Mouse (Mus musculus): ENCODE measurements around the gene Gad1.

Gad1 gene

DNA sequence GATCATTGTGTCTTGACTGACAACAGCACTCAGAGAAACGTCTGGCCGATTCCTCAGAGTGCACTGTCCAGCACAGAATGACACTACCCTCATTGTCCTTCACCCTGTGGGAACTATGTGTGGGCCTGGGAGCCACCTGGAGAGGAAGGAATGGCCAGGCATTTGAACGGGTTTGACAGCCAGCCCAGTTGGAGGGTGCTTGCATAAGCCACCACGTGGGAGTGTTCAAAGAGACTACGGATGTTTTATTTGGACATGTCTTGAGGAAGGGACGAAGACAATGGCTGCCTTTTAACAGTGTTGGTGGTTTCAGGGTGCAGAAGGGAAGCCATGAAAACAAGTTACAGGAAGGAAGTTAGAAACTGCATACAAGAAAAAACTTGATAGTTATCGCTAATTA lies 72.9 kb downstream of the Gad1 start:
- in situ Hi-C loops (cut with MboI, MseI) = no loop called here

GRCm38 (mm10) chr2:70628397-70628796 lies 75.5 kb downstream of the Gad1 start:
- in situ Hi-C loops (cut with MboI, MseI) = no loop called here

GRCm38 (mm10) chr2:70629339-70629761 lies 76.5 kb downstream of the Gad1 start:
- in situ Hi-C loops (cut with MboI, MseI) = no loop called here

- in situ Hi-C loops (cut with MboI, MseI) = no loop called here
Observed at GRCm38 (mm10) chr2:70629921-70630320, 77.0 kb downstream of the Gad1 start.

DNA sequence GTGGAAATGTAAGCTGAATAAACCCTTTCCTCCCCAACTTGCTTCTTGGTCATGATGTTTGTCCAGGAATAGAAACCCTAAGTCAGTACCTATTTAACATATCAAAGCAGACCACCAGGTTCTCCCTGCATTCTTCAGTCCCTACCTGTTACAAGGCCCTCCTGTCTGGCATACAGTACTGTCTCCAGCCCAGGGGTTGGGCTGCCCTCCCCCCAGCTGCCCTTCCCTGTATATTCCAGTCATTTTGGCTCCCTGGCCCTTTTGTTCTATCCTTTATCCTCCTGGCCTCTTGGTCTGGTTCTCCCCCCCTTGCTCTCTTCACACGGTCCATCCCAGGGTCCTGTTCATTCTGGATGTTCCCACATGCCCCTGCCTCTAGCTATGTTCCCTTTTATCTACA lies 78.4 kb downstream of the Gad1 start:
- in situ Hi-C loops (cut with MboI, MseI) = no loop called here

- in situ Hi-C loops (cut with MboI, MseI) = no loop called here
Observed at GRCm38 (mm10) chr2:70632412-70632811, 79.5 kb downstream of the Gad1 start.

GRCm38 (mm10) chr2:70634028-70634690 lies 81.3 kb downstream of the Gad1 start:
- in situ Hi-C loops (cut with MboI, MseI) = no loop called here

DNA sequence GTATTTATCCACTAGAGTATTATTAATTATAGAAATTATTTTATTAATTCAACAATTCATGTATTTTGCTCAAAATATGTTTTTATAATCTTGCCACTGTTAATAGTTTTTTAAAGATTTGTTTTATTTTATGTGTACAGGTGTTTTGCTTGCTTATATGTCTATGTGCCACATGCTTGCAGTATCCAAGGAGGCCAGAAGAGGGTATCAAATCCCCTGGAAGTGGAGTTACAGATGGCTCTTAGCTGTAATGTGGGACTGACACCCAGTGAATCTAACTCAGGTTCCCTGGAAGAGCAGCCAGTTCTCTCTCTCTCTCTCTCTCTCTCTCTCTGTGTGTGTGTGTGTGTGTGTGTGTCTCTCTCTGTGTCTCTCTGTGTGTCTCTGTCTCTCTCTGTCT lies 88.1 kb downstream of the Gad1 start:
- in situ Hi-C loops (cut with MboI, MseI) = no loop called here

DNA sequence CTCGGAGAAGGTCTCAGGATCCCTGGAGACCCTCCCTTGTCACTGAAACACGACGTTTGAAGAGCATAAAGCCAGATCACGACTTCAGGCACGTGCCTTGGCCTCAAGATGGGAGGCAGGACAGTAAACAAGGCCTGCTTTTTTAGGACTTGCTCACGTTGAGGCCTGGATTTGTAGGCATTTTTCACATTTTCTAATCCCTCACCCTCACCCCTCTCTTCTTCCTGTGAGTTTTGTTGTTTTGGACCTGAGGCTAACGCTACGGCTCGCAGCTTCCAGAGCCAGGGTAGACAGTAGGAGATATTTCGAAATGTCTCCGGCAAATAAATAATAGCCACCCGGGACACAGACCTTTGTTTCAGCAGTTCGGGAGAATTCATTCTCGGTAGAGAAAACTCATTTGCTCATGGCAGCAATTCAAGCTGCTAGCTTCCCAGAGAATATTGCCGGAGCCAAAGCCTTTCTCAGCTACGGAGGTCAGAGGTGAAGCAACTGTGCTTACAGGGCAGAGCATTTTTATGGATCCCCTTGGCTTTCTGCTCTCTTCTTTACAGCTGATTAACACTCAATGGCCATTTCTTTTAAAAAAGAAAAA lies 90.2 kb downstream of the Gad1 start:
- in situ Hi-C loops (cut with MboI, MseI) = no loop called here

DNA sequence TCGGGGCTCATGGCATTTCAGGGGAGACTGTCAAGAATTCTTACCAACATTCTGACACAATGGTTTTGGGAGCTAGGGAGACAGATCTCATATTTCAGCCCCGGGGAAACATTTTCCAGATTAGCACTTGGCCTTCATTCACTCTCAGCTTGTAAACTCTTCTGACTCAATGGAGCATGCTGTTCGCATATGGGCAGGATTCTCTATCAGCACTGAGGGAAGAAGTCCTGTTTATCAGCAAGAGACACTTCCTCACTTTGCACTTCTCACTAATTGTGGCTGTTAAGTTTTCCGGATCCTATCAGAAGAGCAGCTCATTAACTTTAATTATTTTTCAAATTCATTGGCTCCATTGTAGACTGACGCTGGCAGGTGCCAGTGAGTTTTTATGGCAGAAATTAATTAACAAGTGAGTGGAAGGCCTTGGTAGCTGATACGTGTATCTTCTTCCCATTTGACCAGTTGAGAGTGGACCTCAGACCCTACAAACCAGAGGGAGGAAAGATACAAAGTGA lies 92.5 kb downstream of the Gad1 start:
- in situ Hi-C loops (cut with MboI, MseI) = no loop called here

DNA sequence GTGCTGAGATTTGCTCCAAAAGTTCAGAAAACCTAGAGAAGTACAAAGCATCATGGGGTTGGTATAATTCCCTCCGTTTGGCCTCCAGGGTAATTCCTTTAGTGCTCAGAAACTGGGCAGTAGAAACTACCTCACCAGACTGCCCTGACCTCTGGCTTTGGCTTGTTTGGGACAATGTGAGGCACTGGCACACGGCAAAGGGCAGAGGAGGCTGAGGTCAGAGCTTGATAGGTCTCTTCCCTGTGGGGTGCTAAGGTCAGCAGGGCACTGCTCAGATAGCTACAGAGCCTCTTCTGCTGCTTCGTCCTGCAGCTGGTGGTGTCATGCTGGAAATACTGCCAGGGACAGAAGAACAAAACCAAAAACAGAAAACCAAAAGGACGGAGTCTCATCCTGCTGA lies 94.8 kb downstream of the Gad1 start:
- in situ Hi-C loops (cut with MboI, MseI) = no loop called here

GRCm38 (mm10) chr2:70648271-70648670 lies 95.4 kb downstream of the Gad1 start:
- in situ Hi-C loops (cut with MboI, MseI) = no loop called here

GRCm38 (mm10) chr2:70649471-70649870 lies 96.6 kb downstream of the Gad1 start:
- in situ Hi-C loops (cut with MboI, MseI) = no loop called here

All from T-helper 2 cell (primary cell).